Mouse (Mus musculus) forebrain, embryonic 11.5 days (tissue): ENCODE results near the gene Fastkd5. TPM values are rescaled to one million over a fixed set of nuclear protein-coding genes. Genes with fewer than 3 reads are reported as not detected.
"Not testable (repeated sequence)": the region's sequence is repeated elsewhere in the genome, so short reads cannot be mapped to it uniquely, and the experiment has no call there.

Experiments used
- ATAC-seq: fragments of 200-750 bp; cut with Nextera tagmentation; replicated peaks from 2 replicates; pipeline ENCODE4 v1.8.0; 2017; ENCODE audit warnings: moderate TSS enrichment; ENCODE audit not compliant: low FRiP score
- DNase-seq: peaks from one replicate; pipeline ENCODE4 v3.0.0-alpha.2; 2017; ENCODE audit warnings: low spot score
- H3K27ac ChIP-seq: fragments of 300-500 bp; sonication (generic); 2 replicates; pipeline ENCODE4 v1.5.1; 2014; ENCODE audit warnings: low read depth, low read length
- H3K27me3 ChIP-seq: fragments of 300-500 bp; sonication (generic); 2 replicates; pipeline ENCODE4 v1.6.1; 2014; ENCODE audit warnings: mild to moderate bottlenecking, low read length, mixed read lengths; ENCODE audit not compliant: control insufficient read depth, insufficient read depth
- H3K36me3 ChIP-seq: fragments of 300-500 bp; sonication (generic); 2 replicates; pipeline ENCODE4 v1.6.1; 2014; ENCODE audit warnings: mild to moderate bottlenecking, low read length, moderate library complexity, mixed read lengths; ENCODE audit not compliant: control insufficient read depth, insufficient read depth
- H3K4me1 ChIP-seq: fragments of 300-500 bp; sonication (generic); replicated peaks from 2 replicates; pipeline ENCODE4 v1.6.1; 2014; ENCODE audit warnings: low read length, mixed read lengths; ENCODE audit not compliant: control insufficient read depth, insufficient read depth
- H3K4me2 ChIP-seq: fragments of 300-500 bp; sonication (generic); 2 replicates; pipeline ENCODE4 v1.6.1; 2014; ENCODE audit warnings: low read depth, mild to moderate bottlenecking, low read length, moderate library complexity, mixed read lengths; ENCODE audit not compliant: severe bottlenecking
- H3K4me3 ChIP-seq: fragments of 300-500 bp; sonication (generic); 2 replicates; pipeline ENCODE4 v1.5.1; 2014; ENCODE audit warnings: low read depth, low read length
- H3K9ac ChIP-seq: fragments of 300-500 bp; sonication (generic); 2 replicates; pipeline ENCODE4 v1.6.1; 2014; ENCODE audit warnings: low read length
- H3K9me3 ChIP-seq: fragments of 300-500 bp; sonication (generic); 2 replicates; pipeline ENCODE4 v1.6.1; 2016; ENCODE audit warnings: low read length, mixed read lengths; ENCODE audit not compliant: control insufficient read depth
- WGBS: fragments of 180-500 bp; shearing (Covaris S2); extraction: QIAGEN DNeasy Blood & Tissue Kit; methylation state at CpG from one replicate; pipeline ENCODE4 v1.1.7; 2014; 5-methylcytosine and 5-hydroxymethylcytosine counted together
- polyA plus RNA-seq: library from polyadenylated mRNA; unstranded; fragments of >200 nt; fragmentation: Nextera tagmentation; extraction: Ambion mirVana; gene quantifications from 2 replicates; pipeline ENCODE4 v1.2.1, GENCODE M21; 2014

Gene Fastkd5
- polyA plus RNA-seq, 1 experiment from 2014 or later, result 20.5 TPM

GRCm38 (mm10) chr2:130578148-130578547 lies 51.7 kb downstream of the Fastkd5 start:
- no peak for ATAC-seq
- Histone ChIP-seq H3K4me2 (no peak overlapping the region), H3K9ac (no peak overlapping the region), H3K36me3 (no peaks in the 10 kb centered on the region), H3K27me3 (peaks cover 79% of the 10 kb centered on the region), H3K4me1 (peaks cover 6% of the 10 kb centered on the region; the same call in 1 of the 2 replicates), H3K9me3 (no peaks in the 10 kb centered on the region), H3K27ac (no peak overlapping the region), H3K4me3 (no peak overlapping the region)
- DNase-seq, result peak; percentile 83
- WGBS, result 10% methylated on average over 11 of the region's 11 CpGs

DNA sequence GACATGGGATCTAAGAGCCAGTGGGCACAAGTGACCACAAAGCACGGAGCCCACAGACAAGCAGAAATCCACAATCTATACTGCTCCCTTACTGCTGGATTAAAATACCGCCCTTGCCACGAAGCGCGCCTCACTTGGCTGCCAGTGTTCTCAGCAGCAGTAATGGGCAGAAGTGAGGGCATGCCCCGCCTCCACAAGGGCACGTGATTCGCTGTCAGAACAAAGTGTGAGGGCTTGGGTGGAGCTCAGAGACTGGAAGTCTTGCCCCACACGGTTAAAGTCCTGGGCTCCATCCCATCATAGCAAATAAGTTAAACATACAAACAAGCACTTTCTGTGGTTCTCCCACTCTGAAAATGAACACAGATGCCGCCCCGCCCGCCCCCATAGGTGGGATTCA lies 52.2 kb downstream of the Fastkd5 start:
- WGBS, result 6% methylated on average over 12 of the region's 12 CpGs
- 0 out of 2 replicates have a peak overlapping the region, but pooled peaks have one; percentile 6 for H3K4me3 ChIP-seq
- no peaks in the 10 kb centered on the region for H3K36me3 ChIP-seq
- H3K4me1 ChIP-seq, result peaks cover 6% of the 10 kb centered on the region; the same call in 1 of the 2 replicates
- peak; percentile 72 for DNase-seq
- no peak overlapping the region for H3K27ac ChIP-seq
- peaks cover 78% of the 10 kb centered on the region for H3K27me3 ChIP-seq
- H3K9me3 ChIP-seq, result no peaks in the 10 kb centered on the region
- H3K4me2 ChIP-seq, result 0 out of 2 replicates have a peak overlapping the region, but pooled peaks have one; percentile 9
- H3K9ac ChIP-seq, result no peak overlapping the region
- peak; percentile 49 for ATAC-seq

GRCm38 (mm10) chr2:130577021-130577420 lies 52.8 kb downstream of the Fastkd5 start:
- WGBS, result 2% methylated on average over 9 of the region's 9 CpGs

DNA sequence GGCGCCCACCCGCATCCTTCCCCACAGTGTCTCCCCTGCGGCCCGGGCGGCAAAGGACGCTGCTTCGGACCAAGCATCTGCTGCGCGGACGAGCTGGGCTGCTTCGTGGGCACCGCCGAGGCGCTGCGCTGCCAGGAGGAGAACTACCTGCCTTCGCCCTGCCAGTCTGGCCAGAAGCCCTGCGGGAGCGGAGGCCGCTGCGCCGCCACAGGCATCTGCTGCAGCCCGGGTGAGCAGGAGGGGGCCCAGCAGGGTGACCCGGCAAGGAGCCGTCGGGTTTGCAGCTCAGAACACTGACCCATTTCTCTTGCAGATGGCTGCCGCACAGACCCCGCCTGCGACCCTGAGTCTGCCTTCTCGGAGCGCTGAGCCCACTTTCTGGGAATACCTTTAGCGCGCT lies 53.3 kb downstream of the Fastkd5 start:
- H3K4me2 ChIP-seq, result peak overlapping the region; percentile 37
- ATAC-seq, H3K9ac ChIP-seq, H3K9me3 ChIP-seq, H3K27ac ChIP-seq, H3K4me1 ChIP-seq, H3K36me3 ChIP-seq: not testable (repeated sequence)
- peaks cover 67% of the 10 kb centered on the region for H3K27me3 ChIP-seq
- DNase-seq, result peak; percentile 63
- H3K4me3 ChIP-seq, result peak overlapping the region; percentile 19
- 1% methylated on average over 30 of the region's 32 CpGs for WGBS

More at GRCm38 (mm10) chr2:130577021-130577420, 52.8 kb downstream of the Fastkd5 start:
- Histone ChIP-seq H3K4me2 (peak overlapping the region; percentile 37; the same call in 1 of the 2 replicates), H3K4me1 (peaks cover 6% of the 10 kb centered on the region; the same call in 1 of the 2 replicates), H3K36me3 (no peaks in the 10 kb centered on the region), H3K9ac (no peak overlapping the region), H3K9me3 (no peaks in the 10 kb centered on the region), H3K4me3 (no peak overlapping the region), H3K27ac (no peak overlapping the region), H3K27me3 (peaks cover 72% of the 10 kb centered on the region)
- ATAC-seq, result no peak
- DNase-seq, result no peak

DNA sequence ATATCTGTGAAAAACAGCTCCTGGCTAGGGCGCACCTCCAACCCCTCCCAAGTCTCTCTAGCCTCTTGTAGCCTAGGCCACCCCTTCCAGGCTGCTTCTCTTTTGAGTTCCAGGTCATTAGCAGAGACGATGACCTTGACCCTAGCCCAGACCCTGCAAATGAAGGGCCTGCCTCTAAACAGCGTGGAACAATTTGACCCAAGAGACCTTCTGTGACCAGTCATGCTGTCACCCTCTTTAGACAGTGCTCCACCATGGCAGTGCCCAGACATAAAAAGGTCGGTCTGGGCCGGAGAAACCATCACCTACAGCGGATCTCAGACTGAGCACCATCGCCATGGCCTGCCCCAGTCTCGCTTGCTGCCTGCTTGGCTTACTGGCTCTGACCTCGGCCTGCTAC lies 54.0 kb downstream of the Fastkd5 start, which contains the start of gene Oxt:
Oxt (plus strand) TSS at position 301 of the 400 bp plus-strand sequence.
- ATAC-seq (no peak), DNase-seq (no peak)
- Histone ChIP-seq H3K27ac (no peak within 1 kb of the TSS), H3K4me1 (peaks cover 3% of the 10 kb centered on the region; the same call in 1 of the 2 replicates), H3K9ac (no peak within 1 kb of the TSS), H3K27me3 (peaks cover 60% of the 10 kb centered on the region), H3K4me3 (peak within 1 kb of the TSS; percentile 19), H3K36me3 (no peaks in the 10 kb centered on the region), H3K9me3 (no peaks in the 10 kb centered on the region), H3K4me2 (peak within 1 kb of the TSS; percentile 37)
- WGBS, result 35% methylated on average over 9 of the region's 9 CpGs

- Histone ChIP-seq H3K27ac (no peak overlapping the region), H3K4me2 (no peak overlapping the region), H3K4me3 (no peak overlapping the region), H3K4me1 (no peaks in the 10 kb centered on the region), H3K9ac (no peak overlapping the region), H3K36me3 (no peaks in the 10 kb centered on the region), H3K27me3 (peaks cover 51% of the 10 kb centered on the region), H3K9me3 (no peaks in the 10 kb centered on the region)
- no peak for ATAC-seq
- no peak for DNase-seq
- WGBS, result 82% methylated on average over 5 of the region's 5 CpGs
Observed at GRCm38 (mm10) chr2:130574960-130575359, 54.9 kb downstream of the Fastkd5 start.

GRCm38 (mm10) chr2:130569926-130570325 lies 59.9 kb downstream of the Fastkd5 start:
- Histone ChIP-seq H3K9me3 (no peaks in the 10 kb centered on the region), H3K36me3 (no peaks in the 10 kb centered on the region; the same call in 1 of the 2 replicates), H3K27ac (no peak overlapping the region), H3K27me3 (0 out of 2 replicates have a peak, but pooled peaks cover 2% of the 10 kb centered on the region), H3K4me1 (no peaks in the 10 kb centered on the region), H3K4me2 (no peak overlapping the region), H3K4me3 (no peak overlapping the region), H3K9ac (no peak overlapping the region)
- no peak for ATAC-seq
- no peak for DNase-seq

- H3K4me2 ChIP-seq, result no peak overlapping the region
Observed at GRCm38 (mm10) chr2:130568921-130569320, 60.9 kb downstream of the Fastkd5 start.

GRCm38 (mm10) chr2:130564983-130565382 lies 64.8 kb downstream of the Fastkd5 start:
- Histone ChIP-seq H3K36me3 (no peaks in the 10 kb centered on the region; the same call in 1 of the 2 replicates), H3K4me2 (no peak overlapping the region), H3K9ac (no peak overlapping the region), H3K4me3 (no peak overlapping the region), H3K27me3 (no peaks in the 10 kb centered on the region), H3K4me1 (peaks cover 7% of the 10 kb centered on the region; the same call in 1 of the 2 replicates), H3K9me3 (no peaks in the 10 kb centered on the region), H3K27ac (no peak overlapping the region)
- DNase-seq (no peak), ATAC-seq (no peak)
- 84% methylated on average over 8 of the region's 8 CpGs for WGBS

More at GRCm38 (mm10) chr2:130568921-130569320, 60.9 kb downstream of the Fastkd5 start:
- Histone ChIP-seq H3K9me3 (no peaks in the 10 kb centered on the region), H3K4me3 (no peak overlapping the region), H3K36me3 (no peaks in the 10 kb centered on the region; the same call in 1 of the 2 replicates), H3K27me3 (0 out of 2 replicates have a peak, but pooled peaks cover under 1% of the 10 kb centered on the region), H3K9ac (no peak overlapping the region), H3K4me1 (peaks cover 3% of the 10 kb centered on the region; the same call in 1 of the 2 replicates), H3K27ac (no peak overlapping the region)
- ATAC-seq (no peak), DNase-seq (no peak)
- WGBS, result 80% methylated on average over 4 of the region's 4 CpGs
